Mouse (Mus musculus) spleen, postnatal 14 days (tissue): ENCODE measurements around the gene Ikzf2.

Experiments used
- DNase-seq, 2 experiments: peaks; one replicate each; pipeline ENCODE4 v3.0.0; 2021 to 2022; ENCODE audit warnings: low spot score in 2 of 2

Gene Ikzf2

GRCm38 (mm10) chr1:69599074-69599772 lies 87.8 kb downstream of the Ikzf2 start:
- no peak for DNase-seq

GRCm38 (mm10) chr1:69591889-69592288 lies 95.2 kb downstream of the Ikzf2 start:
- DNase-seq: no peak

GRCm38 (mm10) chr1:69591328-69591801 lies 95.7 kb downstream of the Ikzf2 start:
- DNase-seq: no peak

- DNase-seq: no peak
These were observed 101.5 kb downstream of the Ikzf2 start for GRCm38 (mm10) chr1:69585546-69585945.

GRCm38 (mm10) chr1:69583932-69584659 lies 102.9 kb downstream of the Ikzf2 start:
- DNase-seq: no peak

- DNase-seq: no peak
These were observed 108.1 kb downstream of the Ikzf2 start for GRCm38 (mm10) chr1:69578917-69579316.

GRCm38 (mm10) chr1:69559443-69560090 lies 127.5 kb downstream of the Ikzf2 start:
- DNase-seq: no peak

GRCm38 (mm10) chr1:69555636-69556151 lies 131.4 kb downstream of the Ikzf2 start:
- DNase-seq: no peak

GRCm38 (mm10) chr1:69549987-69550386 lies 137.1 kb downstream of the Ikzf2 start:
- DNase-seq: no peak

GRCm38 (mm10) chr1:69545885-69546253 lies 141.2 kb downstream of the Ikzf2 start:
- DNase-seq: no peak

GRCm38 (mm10) chr1:69545217-69545884 lies 141.7 kb downstream of the Ikzf2 start:
- no peak for DNase-seq

GRCm38 (mm10) chr1:69543774-69544597 lies 143.1 kb downstream of the Ikzf2 start:
- DNase-seq: no peak

GRCm38 (mm10) chr1:69542546-69542945 lies 144.5 kb downstream of the Ikzf2 start:
- no peak for DNase-seq

GRCm38 (mm10) chr1:69538663-69539062 lies 148.4 kb downstream of the Ikzf2 start:
- no peak for DNase-seq

- no peak for DNase-seq
These were observed 149.4 kb downstream of the Ikzf2 start for GRCm38 (mm10) chr1:69537619-69538018.

GRCm38 (mm10) chr1:69535507-69535906 lies 151.5 kb downstream of the Ikzf2 start:
- no peak for DNase-seq

GRCm38 (mm10) chr1:69533048-69533447 lies 154.0 kb downstream of the Ikzf2 start:
- DNase-seq: no peak

GRCm38 (mm10) chr1:69528696-69529095 lies 158.3 kb downstream of the Ikzf2 start:
- no peak for DNase-seq

GRCm38 (mm10) chr1:69521656-69522055 lies 165.4 kb downstream of the Ikzf2 start:
- DNase-seq: no peak

- no peak for DNase-seq
These were observed 167.7 kb downstream of the Ikzf2 start for GRCm38 (mm10) chr1:69519356-69519755.

- DNase-seq: no peak
These were observed 169.0 kb downstream of the Ikzf2 start for GRCm38 (mm10) chr1:69518012-69518411.
